Mouse (Mus musculus): Measurements from ENCODE around the gene Gtf2h5.

GRCm38 (mm10) chr17:6107015-6107601 is 27.5 kb downstream of the Gtf2h5 start:
- no peak for TF ChIP-seq CTCF (IDR thresholded peaks at IDR 0.05; ENCODE audit: control insufficient read depth, insufficient read depth, insufficient replicate concordance, low read depth, low read length)
- no peak for TF ChIP-seq POLR2A (IDR thresholded peaks at IDR 0.05; ENCODE audit: control insufficient read depth, low read depth, low read length)

Measured in testis, adult 2 months (tissue).